Mouse (Mus musculus) Muller cell, postnatal 12 days (primary cell): ENCODE measurements at regions not wholly inside any gene's neighbourhood (a gene's known extent, or its start where the extent isn't known, plus 50 kb on each side); places are given as distances from the start of the nearest gene placed in this dataset.

Source experiments
- DNase-seq: peaks from one replicate; pipeline ENCODE4 v3.0.0-alpha.2; 2015; ENCODE audit errors: inconsistent ontology term

DNA sequence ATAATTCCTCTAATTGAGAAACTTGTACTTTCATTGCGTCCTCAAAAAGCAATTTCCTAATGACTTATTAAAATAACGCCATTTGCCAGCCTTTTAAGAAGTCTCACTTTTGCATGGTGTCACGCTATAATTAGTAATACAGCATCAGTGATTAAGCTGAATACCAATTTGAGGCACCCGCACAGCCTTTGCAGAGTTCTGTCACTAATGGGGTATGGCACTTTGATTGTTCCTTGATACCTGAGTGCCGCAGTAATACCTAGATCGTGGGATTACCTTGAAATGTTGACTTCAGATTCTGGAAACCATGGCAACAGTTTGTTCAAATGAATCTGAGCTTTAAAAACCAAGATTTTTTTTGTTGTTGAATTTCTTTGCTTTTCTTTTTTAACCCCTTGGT, 202.7 kb upstream of the Igfbp7 start:
- no peak for DNase-seq

DNA sequence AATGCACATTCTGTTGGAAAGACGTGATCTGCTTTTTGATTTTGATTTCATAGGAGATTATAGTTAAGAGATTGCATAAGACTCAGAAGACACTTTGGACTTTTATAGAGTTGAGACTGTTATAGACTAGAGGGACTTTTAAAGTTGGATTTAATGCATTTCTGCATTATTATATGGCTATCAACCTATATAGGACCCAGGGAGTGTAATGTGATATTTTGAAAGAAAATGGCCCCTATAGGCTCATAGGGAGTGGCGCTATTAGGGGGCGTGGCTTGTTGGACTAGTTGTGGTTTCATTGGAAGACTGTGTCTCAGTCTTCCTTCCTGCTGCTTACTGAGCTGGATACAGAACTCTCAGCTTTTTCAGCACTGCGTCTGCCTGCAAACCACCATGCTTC, 186.9 kb upstream of the Igfbp7 start:
- no peak for DNase-seq

DNA sequence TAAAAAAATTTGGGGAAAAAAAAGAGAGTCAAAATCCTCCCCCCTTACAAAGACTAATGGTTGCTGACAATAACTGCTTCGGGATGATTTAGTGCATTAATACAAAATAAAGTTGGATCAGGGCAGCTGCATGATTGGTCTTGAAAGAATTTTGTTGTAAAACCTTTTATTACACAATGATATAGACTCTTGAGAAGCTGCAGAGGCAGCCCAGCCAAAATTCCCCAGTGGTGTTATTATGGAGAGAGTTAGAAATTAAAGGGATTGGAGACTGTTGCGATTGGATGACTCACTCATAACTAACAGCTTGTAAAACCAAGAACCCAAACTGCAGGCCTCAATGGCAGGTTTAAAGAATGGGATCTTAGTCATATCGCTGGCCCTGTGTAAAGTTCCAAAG, 181.4 kb upstream of the Igfbp7 start:
- DNase-seq: peak; percentile 74

DNA sequence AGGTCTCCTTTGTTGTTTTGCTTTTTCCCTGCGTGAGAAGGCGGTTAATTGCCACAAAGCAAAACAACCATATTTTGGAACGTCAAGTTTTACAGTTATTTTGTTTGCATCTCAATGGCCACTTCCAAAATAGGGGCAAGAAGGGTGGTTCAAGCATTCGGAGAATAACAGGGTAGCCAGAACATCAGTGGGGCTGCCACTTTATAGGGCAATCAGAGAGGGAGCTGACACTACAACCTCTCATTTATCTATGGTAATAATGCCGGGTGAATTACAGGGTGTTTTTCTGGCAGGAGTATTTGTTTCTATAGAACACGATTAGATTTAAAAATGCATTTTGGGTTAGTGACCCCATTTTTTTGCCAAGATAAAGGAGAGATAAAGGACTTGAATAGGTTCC, 173.9 kb upstream of the Igfbp7 start:
- DNase-seq: peak; percentile 34

DNA sequence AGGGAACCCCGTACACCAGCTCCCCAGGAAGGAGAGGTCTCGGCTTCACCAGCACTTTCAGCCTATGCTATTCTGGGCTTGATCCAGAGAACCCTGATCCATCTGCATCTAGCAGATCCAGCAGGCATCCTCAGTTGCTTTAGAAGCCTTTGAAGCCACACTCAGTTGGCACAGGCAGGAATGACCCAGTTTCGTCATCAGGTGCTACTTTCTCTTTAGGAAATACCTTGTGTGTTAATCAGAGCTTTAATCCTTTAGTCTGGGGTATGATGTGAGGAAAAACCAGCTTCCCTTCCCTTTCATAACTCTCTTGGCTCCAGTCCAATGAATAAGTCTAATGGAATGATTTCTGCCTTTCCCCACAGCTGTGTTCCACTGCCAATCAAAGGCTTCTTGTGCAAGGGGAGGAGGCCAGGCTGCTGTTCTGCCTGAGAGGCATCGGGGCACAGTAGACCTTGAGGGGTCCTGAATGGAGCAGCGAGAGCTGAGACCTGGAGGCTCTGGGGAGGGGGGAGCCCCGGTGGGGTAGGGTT, 173.3 kb upstream of the Igfbp7 start:
- peak; percentile 97 for DNase-seq

DNA sequence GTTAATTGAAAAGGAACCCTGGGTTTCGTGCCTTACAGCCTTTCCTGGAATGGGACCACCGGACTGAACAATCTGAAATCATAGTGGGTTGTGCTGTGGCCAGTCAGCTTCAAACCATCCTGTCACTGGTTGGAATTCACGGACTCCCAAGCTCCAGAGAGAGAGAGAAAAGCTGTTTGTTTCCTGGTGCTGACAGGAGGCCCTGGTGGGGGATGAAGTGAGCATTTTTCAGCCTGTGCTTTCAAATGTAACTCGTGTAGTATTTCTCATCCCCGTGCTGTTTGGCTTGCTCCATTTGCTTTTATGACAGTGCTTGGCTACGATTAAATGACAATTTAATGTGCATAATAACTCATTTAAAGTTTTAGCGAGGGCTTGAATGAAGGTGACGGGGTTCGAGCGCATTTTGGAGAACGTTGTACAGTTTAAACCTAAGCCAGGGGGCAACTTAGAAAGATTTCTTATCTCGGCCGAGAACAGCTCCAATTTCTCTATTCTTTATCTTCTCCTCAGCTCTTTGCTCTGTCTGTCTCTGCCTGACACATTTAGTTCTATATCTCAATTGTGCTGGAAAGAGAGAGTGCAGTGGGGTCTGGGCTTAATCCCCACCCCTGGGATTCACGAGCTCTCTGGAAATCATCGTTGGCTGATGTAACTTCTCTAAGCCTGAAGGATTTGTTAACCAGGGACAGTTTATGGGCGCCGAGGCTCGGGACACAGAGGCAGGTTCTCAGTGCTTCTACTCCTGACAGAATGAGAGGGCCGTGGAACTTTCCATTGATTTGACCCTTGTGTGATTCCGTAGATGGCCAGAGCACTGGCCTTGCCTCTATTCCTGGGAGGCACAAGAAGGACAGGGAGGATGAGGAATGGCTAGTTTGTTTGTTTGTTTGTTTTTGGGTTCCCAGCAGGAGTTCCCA, 172.2 kb upstream of the Igfbp7 start:
- DNase-seq: peak; percentile 52

DNA sequence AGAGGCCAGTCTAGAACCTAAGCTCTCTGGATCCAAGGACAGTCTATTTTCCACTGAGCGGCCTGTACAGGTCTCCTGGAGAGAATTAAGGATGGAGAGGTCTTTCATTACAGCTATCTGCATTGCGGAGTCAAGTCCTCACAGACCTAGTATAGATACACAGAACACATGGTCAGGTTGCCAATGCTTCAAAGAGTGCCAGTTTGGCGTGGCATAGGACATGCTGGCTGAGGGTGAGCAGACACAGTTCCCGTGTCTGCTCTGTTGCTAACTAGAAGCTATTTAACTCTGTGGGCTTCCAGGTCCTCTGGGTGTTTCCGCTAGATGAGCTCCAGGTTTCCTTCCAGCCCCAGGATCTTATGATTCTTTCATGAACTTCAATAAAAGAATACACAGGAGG, 169.0 kb upstream of the Igfbp7 start:
- DNase-seq: no peak

DNA sequence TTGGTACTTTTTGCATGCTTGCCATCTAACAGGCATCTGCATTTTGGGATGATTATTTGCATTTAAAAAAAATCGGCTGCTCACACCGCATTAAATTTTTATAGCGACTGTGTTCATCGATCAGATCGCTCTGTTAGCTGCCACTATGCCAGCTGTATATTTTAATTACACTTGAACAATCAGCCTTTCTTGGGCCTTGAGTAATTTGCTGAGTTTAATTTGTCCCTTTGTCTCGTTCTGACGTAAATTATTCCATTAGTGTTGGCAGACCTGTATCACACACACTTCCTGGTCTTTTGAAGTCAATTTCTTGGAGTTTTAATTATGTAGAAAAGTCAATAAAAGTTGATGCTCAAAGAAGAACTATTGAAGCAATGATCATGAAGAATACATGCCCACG, 167.9 kb upstream of the Igfbp7 start:
- DNase-seq: peak; percentile 78

DNA sequence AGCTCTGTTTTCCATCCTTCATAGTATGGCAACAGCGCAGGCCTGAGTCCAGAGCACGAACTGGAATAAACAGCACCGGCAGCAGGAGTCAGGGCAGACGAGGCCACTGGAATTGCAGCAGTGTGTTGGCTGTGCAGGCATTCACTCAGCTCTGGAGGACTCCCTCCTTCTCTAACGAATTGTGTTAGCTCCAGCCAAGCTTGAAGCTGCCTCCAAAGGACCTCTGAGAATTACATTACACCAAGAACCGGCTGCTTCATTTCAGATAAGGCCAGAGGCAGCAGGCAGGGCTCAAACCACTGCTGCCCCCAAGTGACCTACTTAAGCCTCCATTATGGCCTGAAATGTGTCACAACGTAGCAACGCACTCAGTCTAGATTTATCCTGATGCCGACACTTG, 162.5 kb upstream of the Igfbp7 start:
- no peak for DNase-seq

DNA sequence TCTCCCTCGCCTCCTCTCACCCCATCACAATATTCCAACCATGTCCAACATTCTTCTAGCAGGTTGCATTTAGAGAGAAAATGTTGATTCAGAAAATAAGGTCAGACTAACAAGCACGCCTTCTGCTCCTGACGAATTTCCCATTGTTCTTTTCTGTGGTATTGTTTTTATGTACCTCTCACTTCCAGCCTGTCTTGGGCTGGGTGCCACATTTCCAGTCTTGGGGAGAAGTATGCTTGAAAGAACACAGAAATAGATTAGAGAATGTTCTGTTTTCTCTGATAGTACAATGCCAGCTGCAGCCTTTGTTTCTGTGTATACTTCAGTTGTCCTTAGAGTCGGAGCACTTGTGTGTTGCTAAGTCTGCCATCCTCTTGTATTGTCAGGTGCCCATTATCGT, 160.3 kb upstream of the Igfbp7 start:
- peak; percentile 45 for DNase-seq

DNA sequence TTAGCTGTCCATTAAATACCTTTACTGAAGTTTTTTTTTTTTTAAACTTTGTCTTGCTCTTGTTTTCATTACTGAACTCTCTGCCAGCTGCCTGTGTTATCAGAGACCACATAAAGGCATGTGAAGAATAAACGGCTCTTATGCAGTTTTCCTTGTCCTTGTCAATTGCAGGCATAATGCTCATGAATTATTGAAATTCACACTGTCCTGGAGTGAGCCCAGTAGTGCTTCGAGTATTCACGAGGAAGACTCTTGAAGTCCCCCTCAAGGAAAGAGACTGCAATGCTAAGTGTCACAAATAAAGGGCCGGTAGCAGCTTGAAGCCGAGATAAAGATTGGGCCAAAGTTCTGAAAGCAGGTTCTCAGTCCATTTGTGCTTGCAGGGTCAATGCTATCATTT, 144.7 kb upstream of the Igfbp7 start:
- DNase-seq: no peak

DNA sequence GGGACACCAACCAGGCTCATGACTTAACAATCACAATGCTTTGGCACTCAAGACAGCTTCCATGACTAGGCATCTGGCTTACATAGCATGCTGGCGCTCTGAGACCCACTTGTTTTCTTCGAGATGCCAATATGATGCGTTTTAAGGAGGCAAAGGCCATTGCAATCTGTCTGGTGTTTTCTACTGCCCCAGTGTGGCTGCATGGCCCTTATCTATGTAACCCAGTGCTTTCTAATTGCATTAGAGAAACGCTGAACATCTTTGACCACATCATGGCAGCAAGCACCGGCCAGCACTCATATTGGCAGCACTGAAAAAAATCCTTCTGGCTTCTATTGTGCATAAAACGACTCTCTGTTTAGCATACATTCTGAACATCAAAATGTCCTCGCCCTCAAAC, 144.2 kb upstream of the Igfbp7 start:
- no peak for DNase-seq

DNA sequence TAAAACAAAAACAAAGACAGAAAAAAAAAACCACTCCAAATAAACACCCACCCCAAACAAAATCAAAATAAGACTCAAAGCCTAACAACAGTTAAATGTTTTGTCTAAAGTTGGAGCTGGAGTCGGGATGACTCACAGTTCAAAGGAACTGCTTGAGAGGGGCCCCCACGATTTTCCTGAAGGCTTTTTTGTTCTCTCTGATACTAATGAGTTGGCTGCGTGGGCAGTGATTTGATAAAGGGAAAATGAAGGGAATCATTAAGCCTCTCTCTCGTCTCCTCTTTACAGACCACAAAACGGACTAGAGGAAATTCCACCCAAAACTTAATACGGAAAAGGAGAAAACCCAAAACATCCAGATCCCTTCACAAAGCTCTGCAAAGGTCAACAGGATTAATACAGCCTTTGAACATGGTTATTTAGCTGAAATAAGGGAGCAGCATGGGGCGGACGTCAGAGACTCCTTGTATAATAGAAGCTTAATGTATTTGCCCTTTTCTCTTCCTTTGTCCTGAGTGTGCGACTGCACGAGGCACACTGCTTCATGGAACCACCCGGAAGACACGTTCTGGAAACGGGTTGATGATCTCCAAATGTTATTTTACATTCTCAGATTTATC, 138.3 kb upstream of the Igfbp7 start:
- peak; percentile 96 for DNase-seq

DNA sequence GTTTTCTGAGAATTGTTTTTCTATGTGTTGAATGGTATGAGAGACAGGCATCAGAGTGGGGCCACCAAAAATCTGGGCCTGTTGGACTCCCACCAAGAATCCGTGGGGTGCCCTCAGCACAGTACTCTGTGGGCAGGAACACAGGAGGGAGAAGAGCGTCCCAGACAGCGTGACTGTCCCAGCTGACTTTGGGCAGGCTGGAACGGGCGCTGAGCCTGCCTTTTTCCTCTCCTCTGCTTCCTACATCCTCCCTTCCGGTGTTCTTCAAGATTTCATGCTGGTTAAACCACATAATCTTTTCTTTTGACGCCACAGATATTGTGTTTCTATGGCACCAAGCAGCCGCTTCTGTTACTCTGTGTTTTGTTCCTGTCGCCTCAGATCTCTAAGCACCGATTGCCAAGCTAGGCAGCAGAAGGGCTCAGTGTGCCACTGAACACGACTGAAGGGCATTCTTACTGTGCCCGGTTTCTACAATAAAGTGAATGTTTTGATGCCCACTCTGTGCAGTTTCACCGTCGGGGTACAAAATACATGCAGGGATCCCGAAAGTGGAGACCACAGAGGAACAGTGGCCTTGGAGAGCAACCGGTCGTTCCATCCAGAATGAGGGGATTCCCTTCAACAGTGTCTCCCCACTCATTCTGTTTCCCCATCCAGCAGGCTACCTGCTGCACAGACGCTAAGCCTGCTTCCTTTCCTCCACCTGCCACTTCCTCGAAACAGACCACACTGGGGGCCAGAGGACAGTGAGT, 124.6 kb upstream of the Igfbp7 start:
- no peak for DNase-seq

DNA sequence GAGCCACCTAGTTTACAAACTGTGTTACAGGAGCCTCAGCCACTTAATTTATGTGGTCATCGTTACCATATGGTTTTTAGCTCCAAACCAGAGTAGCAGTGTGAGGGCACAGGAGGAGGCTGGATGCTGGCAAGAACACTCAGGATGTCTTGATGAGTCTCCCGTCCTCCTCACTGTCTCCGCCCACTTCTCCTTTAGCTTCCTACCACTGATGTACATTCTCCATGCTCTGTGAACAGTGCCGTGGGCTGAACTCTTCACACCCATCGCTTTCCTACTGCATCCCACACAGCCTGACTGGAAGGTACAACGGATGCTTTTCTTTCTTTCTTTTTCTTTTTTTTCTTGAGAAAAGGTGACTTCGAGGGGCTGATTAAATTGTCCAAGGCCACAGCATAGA, 122.5 kb upstream of the Igfbp7 start:
- no peak for DNase-seq

DNA sequence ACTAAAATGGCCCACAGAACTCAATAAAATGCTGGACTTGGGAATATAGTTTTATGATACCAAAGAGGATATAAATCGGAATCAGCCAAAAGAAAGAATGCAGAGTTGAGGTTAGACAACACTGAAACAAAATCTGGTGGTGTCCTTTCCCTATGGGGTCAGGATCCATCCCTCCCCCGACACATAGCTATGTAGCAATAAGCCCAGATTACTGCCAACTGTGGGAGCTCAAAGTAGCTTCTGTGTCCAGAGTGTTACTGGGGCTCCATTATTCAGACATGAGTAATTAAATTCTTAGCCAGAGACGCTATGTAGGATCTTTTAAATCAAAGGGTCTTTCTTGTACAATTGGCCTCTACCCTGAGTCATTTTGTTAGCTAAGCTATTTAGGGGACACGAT, 109.4 kb upstream of the Igfbp7 start:
- peak; percentile 89 for DNase-seq

DNA sequence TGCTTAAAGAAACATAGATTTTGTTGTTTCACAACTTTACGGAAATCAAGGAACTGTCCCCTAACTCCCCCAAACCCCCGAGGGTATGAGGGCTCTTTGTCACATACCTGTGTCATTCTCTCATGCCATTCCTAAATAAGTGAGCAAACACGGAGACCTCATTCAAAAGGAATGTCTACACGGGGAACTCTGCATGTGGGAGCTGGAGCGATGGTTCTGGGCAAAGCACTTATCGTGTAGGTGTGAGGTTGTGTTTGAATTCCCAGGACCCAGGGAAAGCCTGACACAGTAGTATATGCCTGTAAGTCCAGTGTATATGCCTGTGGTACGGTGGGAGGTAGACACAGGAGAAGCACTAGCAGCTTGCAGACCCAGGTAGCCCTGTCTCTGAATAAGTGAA, 107.6 kb upstream of the Igfbp7 start:
- DNase-seq: no peak

DNA sequence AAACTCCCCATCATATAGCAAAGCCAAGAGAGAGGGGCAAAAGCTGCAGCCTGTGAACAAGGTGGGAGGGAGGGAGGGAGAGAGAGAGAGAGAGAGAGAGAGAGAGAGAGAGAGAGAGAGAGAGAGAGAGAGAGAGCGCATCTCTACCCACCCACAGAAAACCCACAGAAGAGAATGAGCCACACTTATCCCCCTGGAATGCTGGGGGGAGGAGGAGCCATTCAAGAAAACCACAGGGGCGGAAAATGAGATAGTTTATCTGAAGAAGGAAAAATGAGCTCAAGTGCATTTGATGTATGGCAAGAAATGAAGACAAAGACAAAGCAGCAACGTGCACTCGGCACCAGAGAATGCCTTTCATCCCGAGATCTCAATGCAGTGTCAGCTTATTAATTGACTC, 94.8 kb upstream of the Igfbp7 start:
- peak; percentile 92 for DNase-seq

DNA sequence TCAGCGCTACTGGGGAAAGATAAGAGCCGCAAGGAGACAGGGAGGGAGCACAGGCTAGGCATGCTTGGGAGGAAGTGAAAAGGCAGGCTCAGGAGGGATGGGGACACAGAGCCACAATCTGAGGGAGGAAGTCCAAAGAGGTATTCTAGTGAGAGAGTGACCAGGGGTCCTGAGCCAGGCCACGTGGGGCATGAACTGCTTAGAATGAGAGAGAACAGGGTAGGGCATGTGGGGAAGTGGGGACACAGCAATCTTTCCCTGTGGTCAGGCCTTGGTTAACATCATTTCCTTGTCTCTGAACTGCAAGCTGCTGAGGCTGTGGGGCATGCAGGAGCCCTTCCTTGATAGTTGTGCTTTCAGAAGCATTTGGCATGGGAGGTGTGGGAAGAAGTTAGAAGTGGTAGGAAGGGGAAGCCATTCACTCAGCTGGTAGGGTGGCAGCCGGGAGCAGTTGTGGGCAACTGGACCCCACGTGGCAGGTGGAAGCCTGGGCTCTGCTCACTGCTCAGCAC, 92.2 kb upstream of the Igfbp7 start:
- DNase-seq: no peak

DNA sequence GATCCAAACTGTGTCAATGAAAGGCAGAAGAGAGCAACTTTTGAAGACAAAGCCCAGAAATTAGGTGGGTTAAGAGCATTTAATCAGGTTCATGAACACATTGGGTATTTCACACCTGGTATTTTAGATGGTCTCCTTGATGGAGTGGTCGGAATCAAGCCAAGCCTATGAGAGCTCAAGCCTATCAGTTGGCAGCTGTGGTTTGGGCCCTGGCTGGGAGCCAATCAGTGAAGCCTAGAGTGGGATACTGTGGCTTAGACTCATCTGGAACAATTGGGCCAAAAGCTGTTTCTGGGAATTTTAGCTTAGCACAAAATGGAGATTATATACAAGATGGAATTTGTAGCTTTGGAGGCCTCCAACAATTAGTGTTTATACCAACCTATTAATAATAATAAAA, 86.8 kb upstream of the Igfbp7 start:
- DNase-seq: no peak

DNA sequence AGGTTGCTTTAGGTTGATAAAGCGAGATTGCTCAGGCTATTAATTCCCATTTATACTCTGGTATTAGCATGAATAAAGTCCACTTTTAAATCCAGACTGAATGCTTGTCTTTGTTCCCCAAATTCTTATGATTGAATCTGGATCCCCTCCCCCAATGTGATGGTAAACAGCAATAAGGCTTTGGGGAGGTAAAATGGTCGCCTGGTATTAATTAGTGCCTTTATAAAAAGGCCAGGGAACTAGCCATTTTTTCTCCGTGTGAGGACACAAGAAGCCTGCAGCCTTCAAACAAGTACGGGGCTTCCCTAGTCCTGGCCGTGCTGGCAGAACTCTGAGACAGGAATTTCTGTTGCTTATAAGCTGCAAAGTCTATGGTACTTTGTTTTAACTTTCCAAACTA, 81.1 kb upstream of the Igfbp7 start:
- no peak for DNase-seq
